Mouse (Mus musculus) heart, postnatal 0 days (tissue): ENCODE data around the gene Foxe1. TPM values are rescaled to one million over a fixed set of nuclear protein-coding genes. Genes with fewer than 3 reads are reported as not detected.

Experiments
- ATAC-seq: fragments of 200-750 bp; cut with Nextera tagmentation; 2 replicates; pipeline ENCODE4 v1.8.0; 2017; ENCODE audit warnings: low read depth, moderate number of reproducible peaks, moderate library complexity; ENCODE audit not compliant: insufficient read depth
- DNase-seq: peaks from one replicate; pipeline ENCODE4 v3.0.0-alpha.2; 2016; ENCODE audit warnings: low spot score
- H3K27ac ChIP-seq: fragments of 300-500 bp; sonication (generic); 2 replicates; pipeline ENCODE4 v1.5.1; 2014; ENCODE audit warnings: low read depth, mild to moderate bottlenecking
- H3K27me3 ChIP-seq: fragments of 300-500 bp; sonication (generic); 2 replicates; pipeline ENCODE4 v1.6.1; 2014; ENCODE audit warnings: low read length, mixed read lengths; ENCODE audit not compliant: control insufficient read depth, insufficient read depth
- H3K36me3 ChIP-seq: fragments of 300-500 bp; sonication (generic); replicated peaks from 2 replicates; pipeline ENCODE4 v1.6.1; 2014; ENCODE audit warnings: low read length, mixed read lengths; ENCODE audit not compliant: control insufficient read depth, insufficient read depth
- H3K4me1 ChIP-seq: fragments of 300-500 bp; sonication (generic); 2 replicates; pipeline ENCODE4 v1.6.1; 2014; ENCODE audit warnings: antibody characterized with exemption; ENCODE audit not compliant: control insufficient read depth, insufficient read depth
- H3K4me2 ChIP-seq: fragments of 300-500 bp; sonication (generic); 2 replicates; pipeline ENCODE4 v1.6.1; 2014; ENCODE audit warnings: low read depth, mild to moderate bottlenecking, low read length, moderate library complexity
- H3K4me3 ChIP-seq: fragments of 300-500 bp; sonication (generic); 2 replicates; pipeline ENCODE4 v1.5.1; 2014; ENCODE audit warnings: low read depth, low read length
- H3K9ac ChIP-seq: fragments of 300-500 bp; sonication (generic); replicated peaks from 2 replicates; pipeline ENCODE4 v1.6.1; 2014; ENCODE audit warnings: low read depth, low read length, mixed read lengths
- H3K9me3 ChIP-seq: fragments of 300-500 bp; sonication (generic); replicated peaks from 2 replicates; pipeline ENCODE4 v1.6.1; 2016; ENCODE audit warnings: low read length; ENCODE audit not compliant: control insufficient read depth
- CTCF ChIP-seq: IDR thresholded peaks from 2 replicates; pipeline ENCODE4 v1.5.1; 2016; ENCODE audit warnings: antibody characterized with exemption, control low read depth, low read depth
- EP300 ChIP-seq: IDR thresholded peaks from 2 replicates; pipeline ENCODE4 v1.6.1; 2016; ENCODE audit warnings: antibody characterized with exemption, low read depth
- WGBS: fragments of 180-500 bp; shearing (Covaris S2); extraction: QIAGEN DNeasy Blood & Tissue Kit; methylation state at CpG from one replicate; pipeline ENCODE4 v1.1.7; 2014; 5-methylcytosine and 5-hydroxymethylcytosine counted together
- polyA plus RNA-seq: library from polyadenylated mRNA; unstranded; fragments of >200 nt; fragmentation: Nextera tagmentation; extraction: Ambion mirVana; gene quantifications from 2 replicates; pipeline ENCODE4 v1.2.1, GENCODE M21; 2015
- total RNA-seq: library from RNA; depleted of rRNA; stranded (reverse); fragments of >200 nt; gene quantifications from 2 replicates; pipeline ENCODE4 v1.2.3, GENCODE M21; 2014; ENCODE audit warnings: low replicate concordance

Gene Foxe1
- total and polyA plus RNA-seq, 2 experiments from 2014 or later: 0.05 to 1.1 TPM

DNA sequence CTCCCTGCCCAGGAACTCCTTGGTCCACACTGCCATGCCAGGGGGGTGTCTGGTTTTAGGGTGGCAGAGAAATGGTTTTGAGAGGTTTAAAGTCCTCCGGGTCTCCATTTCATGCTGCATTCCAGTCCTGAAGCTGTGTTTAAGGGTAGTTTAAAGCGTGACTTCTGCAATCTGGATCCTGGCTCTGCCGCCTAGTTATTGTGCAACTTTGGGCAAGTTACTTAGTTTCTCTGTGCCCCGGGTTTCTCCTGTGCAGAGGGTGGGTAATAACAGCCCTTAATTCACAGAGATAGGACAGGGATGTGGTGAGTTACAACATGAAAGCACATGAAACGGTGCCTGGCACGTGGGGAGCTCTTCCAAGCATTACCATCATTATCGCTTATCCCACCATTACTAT is 35.5 kb upstream of the Foxe1 start:
- Histone ChIP-seq H3K27ac (0 out of 2 replicates have a peak overlapping the region, but pooled peaks have one; percentile 39), H3K36me3 (no peaks in the 10 kb centered on the region), H3K4me2 (no peak overlapping the region), H3K4me3 (no peak overlapping the region), H3K9ac (no peak overlapping the region), H3K4me1 (peaks cover 11% of the 10 kb centered on the region), H3K27me3 (0 out of 2 replicates have a peak, but pooled peaks cover 4% of the 10 kb centered on the region), H3K9me3 (no peaks in the 10 kb centered on the region)
- ATAC-seq: no peak
- 78% methylated on average over 7 of the region's 7 CpGs for WGBS
- TF ChIP-seq EP300 (no peak), CTCF (no peak)
- no peak for DNase-seq

- no peak for ATAC-seq
- no peak overlapping the region for H3K9ac ChIP-seq
- H3K27me3 ChIP-seq: no peaks in the 10 kb centered on the region
- H3K4me2 ChIP-seq: no peak overlapping the region
- TF ChIP-seq EP300 (no peak), CTCF (no peak)
- WGBS: 54% methylated on average over 2 of the region's 2 CpGs
- no peak for DNase-seq
- no peak overlapping the region for H3K4me3 ChIP-seq
- H3K9me3 ChIP-seq: no peaks in the 10 kb centered on the region
- H3K36me3 ChIP-seq: no peaks in the 10 kb centered on the region
- no peak overlapping the region for H3K27ac ChIP-seq
- H3K4me1 ChIP-seq: 0 out of 2 replicates have a peak, but pooled peaks cover under 1% of the 10 kb centered on the region
These were observed 31.8 kb upstream of the Foxe1 start for GRCm38 (mm10) chr4:46311631-46312030.

- Histone ChIP-seq H3K9ac (no peak overlapping the region), H3K36me3 (no peaks in the 10 kb centered on the region), H3K4me2 (no peak overlapping the region), H3K4me3 (no peak overlapping the region), H3K27me3 (0 out of 2 replicates have a peak, but pooled peaks cover 14% of the 10 kb centered on the region), H3K27ac (no peak overlapping the region), H3K4me1 (no peaks in the 10 kb centered on the region), H3K9me3 (peaks cover 6% of the 10 kb centered on the region; the same call in 1 of the 2 replicates)
- 78% methylated on average over 13 of the region's 13 CpGs for WGBS
- TF ChIP-seq CTCF (no peak), EP300 (no peak)
- no peak for ATAC-seq
- no peak for DNase-seq
These were observed 21.5 kb upstream of the Foxe1 start for GRCm38 (mm10) chr4:46321730-46322389.

DNA sequence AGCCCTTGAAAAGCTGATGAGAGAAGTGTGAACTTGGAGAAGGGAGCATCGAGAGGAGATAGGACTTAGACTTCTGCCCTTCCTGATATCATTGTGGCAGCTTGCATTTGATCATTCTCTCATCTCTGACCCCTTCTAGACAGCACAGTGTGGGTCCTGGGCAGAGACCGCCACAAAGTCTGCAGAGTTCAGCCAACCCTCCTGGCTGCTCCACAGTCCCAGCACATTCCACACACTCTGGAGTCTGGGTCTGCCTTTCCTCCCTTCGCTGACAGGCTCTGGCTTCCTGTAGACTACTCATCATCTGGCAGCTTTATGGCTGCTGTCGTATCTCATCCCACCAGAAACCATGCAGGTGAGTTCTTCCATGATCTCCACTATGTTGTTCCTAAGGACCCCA is 20.7 kb upstream of the Foxe1 start:
- Histone ChIP-seq H3K9me3 (peaks cover 6% of the 10 kb centered on the region; the same call in 1 of the 2 replicates), H3K4me2 (no peak overlapping the region), H3K27me3 (0 out of 2 replicates have a peak, but pooled peaks cover 14% of the 10 kb centered on the region), H3K36me3 (no peaks in the 10 kb centered on the region), H3K4me1 (no peaks in the 10 kb centered on the region), H3K4me3 (no peak overlapping the region), H3K27ac (no peak overlapping the region), H3K9ac (no peak overlapping the region)
- DNase-seq (no peak), ATAC-seq (no peak)
- WGBS: 16% methylated on average over 4 of the region's 4 CpGs
- TF ChIP-seq EP300: no peak
- TF ChIP-seq CTCF: no peak

DNA sequence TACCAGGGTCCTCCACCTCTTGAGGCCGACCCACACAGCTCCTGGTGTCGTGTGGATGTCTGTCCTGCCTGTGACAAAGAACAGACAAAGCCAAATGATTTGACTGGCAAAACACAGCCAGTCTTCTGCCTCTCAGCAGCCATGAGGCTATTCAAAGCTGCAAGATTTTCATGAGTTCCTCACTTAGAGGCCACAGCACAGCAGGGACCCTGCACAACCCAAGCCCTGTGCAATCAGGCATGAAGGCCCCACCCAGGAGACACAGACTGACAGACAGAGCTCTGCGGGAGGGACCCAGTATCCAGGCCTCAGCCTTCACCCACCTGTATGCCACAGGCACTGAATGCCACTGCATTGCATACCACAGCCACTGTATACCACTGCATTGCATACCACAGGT is 14.5 kb upstream of the Foxe1 start:
- no peaks in the 10 kb centered on the region for H3K9me3 ChIP-seq
- no peak overlapping the region for H3K9ac ChIP-seq
- H3K27ac ChIP-seq: no peak overlapping the region
- no peaks in the 10 kb centered on the region for H3K4me1 ChIP-seq
- DNase-seq: no peak
- no peak for TF ChIP-seq CTCF
- TF ChIP-seq EP300: no peak
- no peak for ATAC-seq
- H3K27me3 ChIP-seq: 0 out of 2 replicates have a peak, but pooled peaks cover 4% of the 10 kb centered on the region
- WGBS: 45% methylated on average over 3 of the region's 3 CpGs
- no peaks in the 10 kb centered on the region for H3K36me3 ChIP-seq
- no peak overlapping the region for H3K4me2 ChIP-seq
- no peak overlapping the region for H3K4me3 ChIP-seq

DNA sequence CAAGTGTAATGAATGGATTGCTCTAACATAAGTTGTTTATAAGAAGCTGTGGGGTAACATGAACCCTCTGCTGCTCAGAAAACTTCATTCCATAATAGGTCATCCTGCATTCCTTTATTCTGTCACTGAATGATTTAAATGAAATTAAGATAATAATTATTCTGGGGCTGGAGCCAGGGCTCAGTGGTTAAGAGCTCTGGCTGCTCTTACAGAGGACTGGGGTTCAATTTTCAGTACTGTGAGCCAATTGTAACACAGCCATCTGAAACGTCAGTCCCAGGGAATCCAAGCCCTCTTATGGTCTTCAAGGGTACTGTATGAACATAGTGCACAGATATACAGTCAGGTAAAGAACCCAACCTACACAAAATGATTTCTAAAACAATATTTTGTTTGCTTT is 7.6 kb upstream of the Foxe1 start:
- ATAC-seq (no peak), DNase-seq (no peak)
- Histone ChIP-seq H3K4me3 (no peak overlapping the region), H3K9ac (no peak overlapping the region), H3K4me2 (no peak overlapping the region), H3K27me3 (peaks cover 34% of the 10 kb centered on the region), H3K27ac (no peak overlapping the region), H3K4me1 (peaks cover 7% of the 10 kb centered on the region; the same call in 1 of the 2 replicates), H3K36me3 (no peaks in the 10 kb centered on the region), H3K9me3 (no peaks in the 10 kb centered on the region)
- TF ChIP-seq CTCF (no peak), EP300 (no peak)
- 17% methylated on average over 1 of the region's 1 CpGs for WGBS
